Mouse (Mus musculus) ovary, postnatal 14 days (tissue): ENCODE measurements around the gene Thada.
A peak's percentile ranks its signal among the peaks of the same experiment; 100 is the strongest.

ENCODE experiments used
- DNase-seq: peaks from one replicate; pipeline ENCODE4 v3.0.0; 2022; ENCODE audit warnings: low spot score

Thada gene

GRCm38 (mm10) chr17:84185581-84186450 is 280.2 kb downstream of the Thada start:
- no peak for DNase-seq

GRCm38 (mm10) chr17:84185011-84185411 is 281.0 kb downstream of the Thada start:
- DNase-seq: no peak

- DNase-seq: peak; percentile 71
These were observed 282.7 kb downstream of the Thada start for GRCm38 (mm10) chr17:84183291-84183781.

- no peak for DNase-seq
These were observed 283.4 kb downstream of the Thada start for GRCm38 (mm10) chr17:84182311-84183271.

- DNase-seq: no peak
These were observed 284.3 kb downstream of the Thada start for GRCm38 (mm10) chr17:84181502-84182310.

GRCm38 (mm10) chr17:84180715-84181501 is 285.1 kb downstream of the Thada start:
- DNase-seq: no peak

- no peak for DNase-seq
These were observed 286.0 kb downstream of the Thada start for GRCm38 (mm10) chr17:84179973-84180365.

- no peak for DNase-seq
These were observed 286.7 kb downstream of the Thada start for GRCm38 (mm10) chr17:84179026-84179972.

GRCm38 (mm10) chr17:84177481-84177880 is 288.5 kb downstream of the Thada start:
- no peak for DNase-seq

GRCm38 (mm10) chr17:84176446-84176845 is 289.6 kb downstream of the Thada start:
- DNase-seq: no peak

GRCm38 (mm10) chr17:84175196-84175595 is 290.8 kb downstream of the Thada start:
- no peak for DNase-seq

- no peak for DNase-seq
These were observed 298.6 kb downstream of the Thada start for GRCm38 (mm10) chr17:84167377-84167776.

GRCm38 (mm10) chr17:84166135-84166860 is 299.7 kb downstream of the Thada start:
- DNase-seq: no peak

- no peak for DNase-seq
These were observed 300.3 kb downstream of the Thada start for GRCm38 (mm10) chr17:84165735-84166134.

GRCm38 (mm10) chr17:84164146-84164545 is 301.9 kb downstream of the Thada start:
- no peak for DNase-seq

- DNase-seq: no peak
These were observed 302.8 kb downstream of the Thada start for GRCm38 (mm10) chr17:84163066-84163785.

- DNase-seq: no peak
These were observed 303.7 kb downstream of the Thada start for GRCm38 (mm10) chr17:84162211-84162760.
